Mouse (Mus musculus) liver, postnatal 0 days (tissue): ENCODE measurements around the gene Adgrl2.

Source experiments
- CTCF ChIP-seq: sonication (generic); IDR thresholded peaks from 2 replicates; pipeline ENCODE4 v1.5.1; 2016; ENCODE audit warnings: antibody characterized with exemption, low read depth
- EP300 ChIP-seq: IDR thresholded peaks from 2 replicates; pipeline ENCODE4 v1.6.1; 2016; ENCODE audit warnings: antibody characterized with exemption, low read depth, mild to moderate bottlenecking

DNA sequence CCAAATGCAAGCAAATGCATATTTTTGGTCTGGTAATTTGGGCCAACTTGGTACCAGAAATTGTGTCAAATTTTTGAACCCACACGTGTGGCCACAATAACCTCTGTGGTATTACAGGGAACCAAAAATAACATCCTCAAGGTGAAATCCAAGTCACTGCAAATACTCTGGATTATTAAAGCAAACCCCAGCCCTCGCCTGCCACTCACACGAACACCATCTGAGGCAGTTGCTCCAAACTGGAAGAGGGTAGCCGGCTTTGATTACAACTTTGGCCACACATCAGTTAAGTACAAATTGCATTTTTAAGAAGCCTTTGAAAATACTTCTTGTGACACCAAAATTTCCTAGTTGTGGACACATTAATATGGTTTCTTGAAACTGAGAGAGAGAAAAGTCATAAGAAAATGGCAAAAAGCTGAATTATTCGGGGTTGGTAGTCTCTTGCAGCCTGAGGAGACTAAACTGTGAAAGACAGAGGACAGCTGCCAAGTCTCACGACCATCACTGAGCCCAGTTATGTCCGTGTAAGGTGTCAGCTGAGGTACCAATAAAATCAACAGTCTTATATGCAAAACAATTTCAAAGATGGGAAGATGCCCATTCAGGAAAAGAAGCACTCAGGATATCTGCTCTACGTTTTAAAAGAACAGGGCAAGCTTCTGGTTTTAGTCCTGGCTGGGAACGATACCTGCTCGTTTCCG, 18.3 kb downstream of the Adgrl2 start:
- TF ChIP-seq CTCF (no peak), EP300 (no peak)
